Mouse (Mus musculus) liver, embryonic 14.5 days (tissue): ENCODE measurements at regions not wholly inside any gene's neighbourhood (a gene's known extent, or its start where the extent isn't known, plus 50 kb on each side); places are given as distances from the start of the nearest gene placed in this dataset.

ENCODE experiments used
- ATAC-seq: fragments of 200-750 bp; cut with Nextera tagmentation; 2 replicates; pipeline ENCODE4 v1.8.0; 2017; ENCODE audit warnings: moderate number of reproducible peaks, mild to moderate bottlenecking, moderate library complexity; ENCODE audit not compliant: insufficient read depth
- DNase-seq, 3 experiments: peaks; one replicate each; pipeline ENCODE4 v3.0.0-alpha.2; 2012 to 2013; ENCODE audit warnings: low read depth in 3 of 3, low spot score in 3 of 3
- H3K27ac ChIP-seq: fragments of 300-500 bp; sonication (generic); 2 replicates; pipeline ENCODE4 v1.5.1; 2014; ENCODE audit warnings: moderate library complexity, mild to moderate bottlenecking, control low read depth, inconsistent platforms
- H3K27me3 ChIP-seq: fragments of 300-500 bp; sonication (generic); 2 replicates; pipeline ENCODE4 v1.6.1; 2014; ENCODE audit warnings: mild to moderate bottlenecking, low read length, moderate library complexity; ENCODE audit not compliant: control insufficient read depth, insufficient read depth
- H3K36me3 ChIP-seq: fragments of 300-500 bp; sonication (generic); replicated peaks from 2 replicates; pipeline ENCODE4 v1.6.1; 2014; ENCODE audit warnings: low read depth; ENCODE audit not compliant: control insufficient read depth, insufficient read depth
- H3K4me1 ChIP-seq, 2 experiments: fragments of 200-500 bp in 1 of 2; fragments of 300-500 bp in 1 of 2; sonication (generic) in 1 of 2; replicated peaks; 2 replicates each; pipeline ENCODE4 v1.6.1; 2012 to 2014; ENCODE audit warnings: antibody characterized with exemption in 1 of 2, inconsistent platforms in 1 of 2, low read length in 1 of 2; ENCODE audit not compliant: control insufficient read depth in 2 of 2, insufficient read depth in 2 of 2
- H3K4me2 ChIP-seq: fragments of 300-500 bp; sonication (generic); 2 replicates; pipeline ENCODE4 v1.6.1; 2014; ENCODE audit warnings: low read depth, mild to moderate bottlenecking, control low read depth, moderate library complexity
- H3K4me3 ChIP-seq, 2 experiments: fragments of 200-500 bp in 1 of 2; fragments of 300-500 bp in 1 of 2; sonication (generic) in 1 of 2; 2 replicates each; pipeline ENCODE4 v1.5.1; 2012 to 2014; ENCODE audit warnings: low read depth in 2 of 2, low read length in 2 of 2, mild to moderate bottlenecking in 2 of 2, control low read depth in 1 of 2, inconsistent platforms in 1 of 2, moderate library complexity in 1 of 2; ENCODE audit not compliant: insufficient read depth in 1 of 2
- H3K9ac ChIP-seq: fragments of 300-500 bp; sonication (generic); replicated peaks from 2 replicates; pipeline ENCODE4 v1.6.1; 2014; ENCODE audit warnings: mild to moderate bottlenecking, control low read depth, moderate library complexity
- H3K9me3 ChIP-seq: fragments of 300-500 bp; sonication (generic); 2 replicates; pipeline ENCODE4 v1.6.1; 2016; ENCODE audit warnings: low read length, mixed read lengths; ENCODE audit not compliant: control insufficient read depth
- CTCF ChIP-seq: IDR thresholded peaks from 2 replicates; pipeline ENCODE4 v1.5.1; 2016; ENCODE audit warnings: antibody characterized with exemption, low read depth, control low read depth
- EP300 ChIP-seq: IDR thresholded peaks from 2 replicates; pipeline ENCODE4 v1.6.1; 2016; ENCODE audit warnings: antibody characterized with exemption, low read depth
- WGBS: fragments of 180-500 bp; shearing (Covaris S2); extraction: QIAGEN DNeasy Blood & Tissue Kit; methylation state at CpG from one replicate; pipeline ENCODE4 v1.1.7; 2014; ENCODE audit not compliant: insufficient replicate concordance; 5-methylcytosine and 5-hydroxymethylcytosine counted together

DNA sequence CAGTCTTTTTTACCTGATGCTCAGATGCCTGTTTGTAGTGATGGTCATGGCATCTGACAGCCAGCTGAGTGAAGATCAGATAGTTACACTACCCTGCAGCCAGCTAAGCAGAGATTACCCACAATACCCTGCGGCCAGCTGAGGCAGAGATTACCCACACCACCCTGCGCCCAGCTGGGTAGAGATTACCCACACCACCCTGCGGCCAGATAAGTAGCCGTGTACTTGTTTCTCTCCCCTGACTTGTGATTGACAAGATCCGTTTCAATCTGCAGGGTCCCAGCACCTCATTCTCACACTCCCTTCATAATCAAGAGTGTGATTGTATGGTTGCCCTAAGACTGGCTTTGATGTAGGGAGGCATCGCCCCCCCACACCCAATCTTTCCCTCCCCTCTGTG lies 195.9 kb upstream of the Kif2a start:
- Histone ChIP-seq H3K4me2 (no peak overlapping the region), H3K4me1 (no peaks in the 10 kb centered on the region), H3K36me3 (no peaks in the 10 kb centered on the region), H3K9me3 (no peaks in the 10 kb centered on the region), H3K27ac (no peak overlapping the region), H3K9ac (no peak overlapping the region), H3K4me3 (no peak overlapping the region), H3K27me3 (no peaks in the 10 kb centered on the region)
- DNase-seq (no peak), ATAC-seq (no peak)
- 53% methylated on average over 6 of the region's 6 CpGs for WGBS
- no peak for TF ChIP-seq CTCF
- no peak for TF ChIP-seq EP300

DNA sequence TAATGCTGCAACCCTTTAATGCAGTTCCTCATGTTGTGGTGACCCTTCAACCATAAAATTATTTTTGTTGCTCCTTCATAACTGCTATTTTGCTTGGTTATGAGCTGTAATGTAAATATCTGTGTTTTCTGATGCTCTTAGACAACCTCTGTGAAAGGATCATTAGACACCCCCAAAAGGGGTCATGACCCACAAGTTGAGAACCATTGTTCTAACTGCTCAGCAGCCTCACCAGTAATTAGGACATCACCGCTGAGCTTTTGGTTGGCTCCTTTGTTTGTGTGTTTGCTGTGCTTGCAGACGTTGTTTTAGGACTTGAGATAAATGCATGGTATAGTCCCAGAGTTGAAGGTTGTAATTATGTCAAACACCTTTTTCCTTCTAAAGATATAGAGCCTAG lies 191.4 kb upstream of the Kif2a start:
- Histone ChIP-seq H3K9ac (no peak overlapping the region), H3K36me3 (no peaks in the 10 kb centered on the region), H3K4me1 (no peaks in the 10 kb centered on the region), H3K4me2 (no peak overlapping the region), H3K27me3 (no peaks in the 10 kb centered on the region), H3K27ac (no peak overlapping the region), H3K4me3 (no peak overlapping the region), H3K9me3 (no peaks in the 10 kb centered on the region)
- DNase-seq, result no peak
- ATAC-seq, result no peak
- WGBS, result 46% methylated on average over 2 of the region's 2 CpGs
- no peak for TF ChIP-seq EP300
- no peak for TF ChIP-seq CTCF

DNA sequence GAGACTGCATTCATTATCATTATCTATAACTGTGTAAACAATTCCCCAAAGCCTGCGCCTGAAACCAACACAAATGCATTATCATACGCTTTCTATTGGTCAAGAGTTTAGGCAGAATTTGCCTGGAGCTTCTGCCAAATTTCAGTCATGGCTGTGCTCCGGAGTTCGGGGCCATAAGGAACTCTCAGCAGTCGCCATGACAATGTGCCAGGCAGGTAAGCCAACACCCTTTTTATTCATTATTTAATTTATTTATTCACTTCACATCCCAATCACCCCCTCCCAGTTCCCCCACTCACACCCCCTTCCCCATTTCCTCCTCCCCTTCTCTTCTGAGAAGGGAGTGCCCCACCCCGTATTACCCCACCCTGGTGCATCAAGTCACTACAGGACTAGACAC lies 188.8 kb upstream of the Kif2a start:
- Histone ChIP-seq H3K27me3 (no peaks in the 10 kb centered on the region), H3K27ac (no peak overlapping the region), H3K36me3 (no peaks in the 10 kb centered on the region), H3K9ac (no peak overlapping the region), H3K4me2 (no peak overlapping the region), H3K9me3 (no peaks in the 10 kb centered on the region), H3K4me1 (no peaks in the 10 kb centered on the region), H3K4me3 (no peak overlapping the region)
- TF ChIP-seq CTCF (no peak), EP300 (no peak)
- no peak for DNase-seq
- 59% methylated on average over 6 of the region's 6 CpGs for WGBS
- no peak for ATAC-seq

DNA sequence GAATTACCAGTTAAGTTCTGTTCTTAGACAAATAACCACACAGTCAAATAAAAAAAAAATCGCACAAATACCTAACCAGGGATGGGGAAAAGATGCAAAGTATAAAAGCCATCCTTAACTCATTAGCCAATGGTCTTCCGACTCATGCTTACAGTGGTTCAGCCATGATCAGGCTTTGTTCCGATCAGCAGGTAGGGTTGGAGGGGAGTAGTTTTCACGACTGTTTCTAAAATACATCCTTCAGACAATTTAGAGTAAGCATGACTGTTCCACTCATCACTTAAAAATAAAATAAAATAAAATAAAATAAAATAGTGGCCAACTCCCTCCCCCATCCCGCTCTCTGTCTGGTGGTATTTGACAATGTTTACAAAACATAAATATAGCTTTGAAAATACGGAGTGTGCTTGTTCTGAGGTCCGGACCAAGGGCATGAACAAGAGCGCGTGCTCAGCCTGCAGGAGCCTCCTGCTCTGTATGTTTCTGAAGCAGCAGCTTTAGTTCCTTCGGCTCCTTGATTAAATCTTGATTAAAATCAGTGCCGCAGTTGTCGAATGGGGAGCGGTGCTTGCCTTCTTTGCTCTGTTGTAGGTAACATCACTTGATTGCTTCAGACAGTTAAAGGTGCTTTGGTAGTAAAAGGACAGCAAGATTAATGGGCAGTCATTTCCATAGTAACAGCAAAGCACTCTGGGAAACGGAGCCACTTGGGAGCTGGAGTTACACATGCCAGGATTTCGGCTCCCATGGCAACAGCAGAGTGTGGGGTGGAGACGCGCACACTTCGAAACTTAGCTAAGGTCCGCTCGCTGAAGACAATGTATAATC lies 185.6 kb upstream of the Kif2a start:
- TF ChIP-seq CTCF (no peak), EP300 (no peak)
- WGBS, result 67% methylated on average over 20 of the region's 20 CpGs
- Histone ChIP-seq H3K27ac (no peak overlapping the region), H3K4me2 (no peak overlapping the region), H3K27me3 (no peaks in the 10 kb centered on the region), H3K36me3 (no peaks in the 10 kb centered on the region), H3K4me3 (no peak overlapping the region), H3K4me1 (no peaks in the 10 kb centered on the region), H3K9ac (no peak overlapping the region), H3K9me3 (no peaks in the 10 kb centered on the region)
- DNase-seq (no peak), ATAC-seq (no peak)

DNA sequence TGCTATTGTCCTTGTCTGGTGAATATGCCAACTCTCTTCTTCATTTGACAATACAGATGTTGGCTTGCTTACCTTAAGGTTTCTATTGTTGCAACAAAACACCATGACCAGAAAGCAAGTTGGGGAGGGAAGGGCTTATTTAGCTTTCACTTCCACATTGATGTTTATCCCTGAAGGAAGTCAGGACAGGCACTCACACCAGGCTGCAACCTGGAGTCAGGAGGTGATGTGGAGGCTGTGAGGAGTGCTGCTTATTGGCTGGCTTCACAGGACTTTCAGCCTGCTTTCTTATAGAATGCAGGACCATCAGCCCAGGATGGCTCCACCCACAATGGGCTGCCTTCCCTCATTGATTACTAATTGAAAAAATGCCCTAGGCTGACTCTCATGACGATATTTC lies 177.9 kb upstream of the Kif2a start:
- H3K4me2 ChIP-seq, result no peak overlapping the region
- H3K36me3 ChIP-seq, result no peaks in the 10 kb centered on the region
- 26% methylated on average over 1 of the region's 1 CpGs for WGBS
- no peak for TF ChIP-seq CTCF
- no peaks in the 10 kb centered on the region for H3K4me1 ChIP-seq
- no peak overlapping the region for H3K27ac ChIP-seq
- H3K9ac ChIP-seq, result no peak overlapping the region
- H3K4me3 ChIP-seq, result no peak overlapping the region
- no peaks in the 10 kb centered on the region for H3K9me3 ChIP-seq
- ATAC-seq, result no peak
- no peak for DNase-seq
- H3K27me3 ChIP-seq, result no peaks in the 10 kb centered on the region
